Mouse (Mus musculus): Measurements from ENCODE around the gene Ice1. TPM values are rescaled to one million over a fixed set of nuclear protein-coding genes. Genes with fewer than 3 reads are reported as not detected.

Ice1 gene
- polyA plus RNA-seq (2014; fragmentation: Illumina TruSeq; extraction: RNeasy Lipid Tissue Mini Kit (QIAGEN cat#74804); ENCODE audit: insufficient read depth, low read depth, low replicate concordance), result 15.3 TPM

DNA sequence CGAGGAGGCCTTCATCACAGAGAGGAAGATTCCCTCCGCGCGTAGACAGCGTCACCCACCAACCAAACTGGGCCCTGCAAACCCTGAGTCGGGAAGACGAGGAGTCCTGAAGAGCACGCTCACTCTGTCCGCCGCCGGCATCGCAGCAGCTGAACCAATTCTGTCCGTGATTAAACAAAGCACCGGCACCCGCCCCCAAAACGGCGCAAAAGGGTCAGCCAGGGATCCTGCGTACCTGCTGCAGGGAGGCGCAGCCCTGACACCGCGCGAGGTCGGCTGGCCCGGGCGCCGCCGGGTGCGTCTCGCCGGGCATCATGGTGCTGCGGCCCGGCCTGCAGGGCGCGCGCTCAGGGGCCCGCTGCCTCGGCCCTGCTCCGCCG, at the start of gene Ice1:
TSS of gene Ice1 (minus strand) at position 353 of the 380 bp plus-strand sequence.

Other genes starting within 250 kb of the Ice1 start
- gene Adamts16, start 204.2 kb upstream of the Ice1 start, polyA plus RNA-seq (2014; fragmentation: Illumina TruSeq; extraction: RNeasy Lipid Tissue Mini Kit (QIAGEN cat#74804); ENCODE audit: insufficient read depth, low read depth, low replicate concordance), result not detected

Measured in lung, adult 10 weeks (tissue).